Mouse (Mus musculus): ENCODE measurements at regions not wholly inside any gene's neighbourhood (a gene's known extent, or its start where the extent isn't known, plus 50 kb on each side); places are given as distances from the start of the nearest gene placed in this dataset.

DNA sequence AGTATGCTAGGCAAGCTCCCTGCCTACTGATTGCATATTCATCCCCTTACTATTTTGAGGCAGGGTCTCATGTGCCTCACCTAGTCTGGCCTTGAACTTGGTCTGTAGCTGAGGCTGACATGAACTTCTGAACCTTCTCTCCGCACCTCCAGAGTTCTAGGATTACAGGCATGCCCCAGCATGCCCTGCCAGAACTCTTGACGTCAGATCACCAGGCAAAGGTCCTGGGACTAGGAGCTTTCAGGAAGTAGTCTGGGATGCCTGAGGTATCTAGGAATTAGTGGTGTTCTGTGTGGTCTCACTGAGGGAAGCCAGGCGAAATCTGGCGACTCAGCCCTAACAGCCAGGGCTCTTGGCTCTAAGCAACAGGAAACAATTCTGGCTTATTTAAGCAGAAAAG lies 88.9 kb upstream of the Bcor start:
- 88% methylated on average over 4 of the region's 4 CpGs for WGBS
- no peaks in the 10 kb centered on the region for H3K36me3 ChIP-seq (ENCODE audit: control insufficient read depth, insufficient read depth, low read length)
- no peak overlapping the region for H3K4me3 ChIP-seq (ENCODE audit: control insufficient read depth, insufficient read depth, low read length)
- no peak for DNase-seq
- H3K4me1 ChIP-seq (replicated peaks; ENCODE audit: control insufficient read depth, insufficient read depth, low read length): peaks cover 11% of the 10 kb centered on the region
- no peak for TF ChIP-seq CTCF (IDR thresholded peaks at IDR 0.05; ENCODE audit: borderline replicate concordance, control insufficient read depth, extremely low read depth, insufficient read depth, low read length, poor library complexity)
- TF ChIP-seq POLR2A (IDR thresholded peaks at IDR 0.05; ENCODE audit: control insufficient read depth, extremely low read depth, insufficient read depth, low read length, poor library complexity): no peak
- no peak overlapping the region for H3K27ac ChIP-seq (ENCODE audit: control insufficient read depth, insufficient read depth, low read length)
- no peaks in the 10 kb centered on the region for H3K27me3 ChIP-seq (ENCODE audit: control insufficient read depth, insufficient read depth, low read length)

- Histone ChIP-seq H3K4me3 (ENCODE audit: control insufficient read depth, insufficient read depth, low read length) (no peak overlapping the region), H3K27me3 (ENCODE audit: control insufficient read depth, insufficient read depth, low read length) (no peaks in the 10 kb centered on the region), H3K4me1 (replicated peaks; ENCODE audit: control insufficient read depth, insufficient read depth, low read length) (peaks cover 11% of the 10 kb centered on the region), H3K36me3 (ENCODE audit: control insufficient read depth, insufficient read depth, low read length) (no peaks in the 10 kb centered on the region), H3K27ac (ENCODE audit: control insufficient read depth, insufficient read depth, low read length) (no peak overlapping the region)
- WGBS: 89% methylated on average over 4 of the region's 4 CpGs
- no peak for DNase-seq
- TF ChIP-seq CTCF (IDR thresholded peaks at IDR 0.05; ENCODE audit: borderline replicate concordance, control insufficient read depth, extremely low read depth, insufficient read depth, low read length, poor library complexity): no peak
- no peak for TF ChIP-seq POLR2A (IDR thresholded peaks at IDR 0.05; ENCODE audit: control insufficient read depth, extremely low read depth, insufficient read depth, low read length, poor library complexity)
Observed at GRCm38 (mm10) chrX:12249911-12250310, 89.8 kb upstream of the Bcor start.

DNA sequence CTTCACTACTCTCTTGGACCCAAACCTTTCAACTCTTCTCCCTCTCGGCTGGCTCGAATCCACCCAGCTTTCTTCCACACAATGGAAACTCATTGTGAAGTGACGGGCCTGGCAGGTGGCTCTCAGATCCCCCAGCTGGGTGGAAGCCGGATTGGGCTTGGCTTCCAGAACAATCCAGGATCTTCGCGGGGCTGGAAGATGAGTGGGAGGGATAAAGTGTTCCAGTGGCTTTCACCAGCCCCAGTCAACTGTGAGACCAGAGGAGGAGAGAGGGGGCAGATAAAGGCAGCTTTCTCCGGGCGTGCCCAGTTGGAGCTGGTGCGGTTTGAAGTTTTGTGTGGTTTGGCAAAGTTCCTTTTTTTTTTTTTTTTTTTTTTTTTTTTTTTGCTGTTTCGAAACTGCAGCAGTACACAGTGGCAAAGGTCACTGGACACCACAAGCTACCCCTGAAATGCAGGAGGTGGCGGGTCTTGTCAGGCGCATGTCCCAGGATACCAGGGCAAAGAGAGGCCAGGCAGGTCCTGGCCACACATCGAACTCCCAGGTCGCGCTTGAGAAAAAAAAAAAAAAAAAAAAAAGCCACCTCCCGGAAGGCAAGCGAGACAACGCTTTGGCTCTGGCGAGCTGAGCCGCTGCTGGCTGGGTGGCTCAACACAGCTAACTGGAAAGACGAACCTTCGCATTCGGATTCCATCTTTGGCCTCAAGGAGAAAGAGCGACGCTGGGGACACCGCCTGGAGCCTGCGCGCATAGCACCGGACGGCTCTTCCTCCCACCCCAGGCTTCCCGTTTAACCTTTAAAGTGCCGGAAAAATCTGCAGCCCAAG lies 91.9 kb upstream of the Bcor start:
- H3K4me3 ChIP-seq (ENCODE audit: control insufficient read depth, insufficient read depth, low read length): peak overlapping the region; percentile 43
- WGBS: 2% methylated on average over 32 of the region's 32 CpGs
- DNase-seq: peak; percentile 56
- peaks cover 11% of the 10 kb centered on the region for H3K4me1 ChIP-seq (replicated peaks; ENCODE audit: control insufficient read depth, insufficient read depth, low read length)
- TF ChIP-seq POLR2A (IDR thresholded peaks at IDR 0.05; ENCODE audit: control insufficient read depth, extremely low read depth, insufficient read depth, low read length, poor library complexity): no peak
- peak; percentile 67 for TF ChIP-seq CTCF (IDR thresholded peaks at IDR 0.05; ENCODE audit: borderline replicate concordance, control insufficient read depth, extremely low read depth, insufficient read depth, low read length, poor library complexity)
- no peak overlapping the region for H3K27ac ChIP-seq (ENCODE audit: control insufficient read depth, insufficient read depth, low read length)
- H3K36me3 ChIP-seq (ENCODE audit: control insufficient read depth, insufficient read depth, low read length): no peaks in the 10 kb centered on the region
- H3K27me3 ChIP-seq (ENCODE audit: control insufficient read depth, insufficient read depth, low read length): no peaks in the 10 kb centered on the region

DNA sequence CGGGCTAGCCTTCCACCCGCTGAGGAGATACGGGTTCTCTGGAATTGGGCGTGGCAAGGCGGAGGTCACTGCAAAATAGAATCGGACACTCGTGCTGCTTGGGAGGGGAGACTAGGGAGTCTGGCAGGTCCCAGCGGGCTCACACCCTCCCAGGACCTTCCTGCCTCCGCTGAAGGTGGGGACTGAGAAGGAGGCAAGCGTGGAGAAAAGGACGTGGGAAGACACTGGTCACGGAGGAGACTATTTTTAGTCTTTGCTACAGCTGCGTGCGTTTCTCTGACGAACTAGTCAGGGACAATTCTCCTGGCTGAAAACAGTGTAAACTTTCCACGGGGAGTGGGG lies 92.5 kb upstream of the Bcor start:
- TF ChIP-seq CTCF (IDR thresholded peaks at IDR 0.05; ENCODE audit: borderline replicate concordance, control insufficient read depth, extremely low read depth, insufficient read depth, low read length, poor library complexity): no peak; the same call in 1 of the 2 replicates
- TF ChIP-seq POLR2A (IDR thresholded peaks at IDR 0.05; ENCODE audit: control insufficient read depth, extremely low read depth, insufficient read depth, low read length, poor library complexity): no peak
- WGBS: 3% methylated on average over 15 of the region's 16 CpGs
- Histone ChIP-seq H3K27me3 (ENCODE audit: control insufficient read depth, insufficient read depth, low read length) (no peaks in the 10 kb centered on the region), H3K4me3 (ENCODE audit: control insufficient read depth, insufficient read depth, low read length) (peak overlapping the region; percentile 43), H3K4me1 (replicated peaks; ENCODE audit: control insufficient read depth, insufficient read depth, low read length) (peaks cover 11% of the 10 kb centered on the region), H3K27ac (ENCODE audit: control insufficient read depth, insufficient read depth, low read length) (no peak overlapping the region), H3K36me3 (ENCODE audit: control insufficient read depth, insufficient read depth, low read length) (no peaks in the 10 kb centered on the region)
- no peak for DNase-seq

GRCm38 (mm10) chrX:12256758-12257157 lies 96.6 kb upstream of the Bcor start:
- DNase-seq: no peak
- WGBS: 80% methylated on average over 8 of the region's 8 CpGs
- H3K4me3 ChIP-seq (ENCODE audit: control insufficient read depth, insufficient read depth, low read length): no peak overlapping the region

DNA sequence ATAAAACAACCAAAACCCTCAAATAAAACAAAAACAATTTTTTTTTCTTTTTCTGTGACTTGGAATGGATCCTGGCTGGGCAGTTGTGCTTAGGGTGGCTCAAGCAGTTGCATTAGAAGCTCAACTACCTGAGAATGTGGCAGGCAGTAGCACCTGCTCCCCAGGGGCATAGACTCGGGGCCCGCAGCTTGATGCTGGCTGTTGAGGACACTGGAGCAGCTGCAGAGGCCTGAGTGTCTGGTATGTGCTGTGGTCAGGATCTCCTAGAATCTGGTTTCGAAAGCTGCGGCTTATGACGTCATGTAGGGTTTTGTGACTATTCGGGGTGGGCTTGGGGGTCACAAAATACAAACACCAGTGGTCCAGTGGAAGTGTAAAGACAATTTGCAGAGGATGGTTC lies 103.7 kb upstream of the Bcor start:
- Histone ChIP-seq H3K4me1 (replicated peaks; ENCODE audit: control insufficient read depth, insufficient read depth, low read length) (peaks cover 12% of the 10 kb centered on the region), H3K4me3 (ENCODE audit: control insufficient read depth, insufficient read depth, low read length) (no peak overlapping the region), H3K27ac (ENCODE audit: control insufficient read depth, insufficient read depth, low read length) (no peak overlapping the region), H3K36me3 (ENCODE audit: control insufficient read depth, insufficient read depth, low read length) (no peaks in the 10 kb centered on the region), H3K27me3 (ENCODE audit: control insufficient read depth, insufficient read depth, low read length) (no peaks in the 10 kb centered on the region)
- no peak for DNase-seq
- no peak for TF ChIP-seq POLR2A (IDR thresholded peaks at IDR 0.05; ENCODE audit: control insufficient read depth, extremely low read depth, insufficient read depth, low read length, poor library complexity)
- TF ChIP-seq CTCF (IDR thresholded peaks at IDR 0.05; ENCODE audit: borderline replicate concordance, control insufficient read depth, extremely low read depth, insufficient read depth, low read length, poor library complexity): no peak
- 45% methylated on average over 6 of the region's 6 CpGs for WGBS

More at GRCm38 (mm10) chrX:12256758-12257157, 96.6 kb upstream of the Bcor start:
- TF ChIP-seq POLR2A (IDR thresholded peaks at IDR 0.05; ENCODE audit: control insufficient read depth, extremely low read depth, insufficient read depth, low read length, poor library complexity): no peak
- no peak for TF ChIP-seq CTCF (IDR thresholded peaks at IDR 0.05; ENCODE audit: borderline replicate concordance, control insufficient read depth, extremely low read depth, insufficient read depth, low read length, poor library complexity)
- H3K27me3 ChIP-seq (ENCODE audit: control insufficient read depth, insufficient read depth, low read length): no peaks in the 10 kb centered on the region
- no peak overlapping the region for H3K27ac ChIP-seq (ENCODE audit: control insufficient read depth, insufficient read depth, low read length)
- H3K4me1 ChIP-seq (replicated peaks; ENCODE audit: control insufficient read depth, insufficient read depth, low read length): peaks cover 13% of the 10 kb centered on the region
- H3K36me3 ChIP-seq (ENCODE audit: control insufficient read depth, insufficient read depth, low read length): no peaks in the 10 kb centered on the region

All from thymus, adult 2 months (tissue).